Mouse (Mus musculus): ENCODE data around the gene Lpgat1. TPM values are rescaled to one million over a fixed set of nuclear protein-coding genes. Genes with fewer than 3 reads are reported as not detected.

Gene Lpgat1
- 34.9 and 38.8 TPM in 2 replicates for polyA plus RNA-seq (2015; fragmentation: Nextera tagmentation; extraction: Ambion mirVana)

DNA sequence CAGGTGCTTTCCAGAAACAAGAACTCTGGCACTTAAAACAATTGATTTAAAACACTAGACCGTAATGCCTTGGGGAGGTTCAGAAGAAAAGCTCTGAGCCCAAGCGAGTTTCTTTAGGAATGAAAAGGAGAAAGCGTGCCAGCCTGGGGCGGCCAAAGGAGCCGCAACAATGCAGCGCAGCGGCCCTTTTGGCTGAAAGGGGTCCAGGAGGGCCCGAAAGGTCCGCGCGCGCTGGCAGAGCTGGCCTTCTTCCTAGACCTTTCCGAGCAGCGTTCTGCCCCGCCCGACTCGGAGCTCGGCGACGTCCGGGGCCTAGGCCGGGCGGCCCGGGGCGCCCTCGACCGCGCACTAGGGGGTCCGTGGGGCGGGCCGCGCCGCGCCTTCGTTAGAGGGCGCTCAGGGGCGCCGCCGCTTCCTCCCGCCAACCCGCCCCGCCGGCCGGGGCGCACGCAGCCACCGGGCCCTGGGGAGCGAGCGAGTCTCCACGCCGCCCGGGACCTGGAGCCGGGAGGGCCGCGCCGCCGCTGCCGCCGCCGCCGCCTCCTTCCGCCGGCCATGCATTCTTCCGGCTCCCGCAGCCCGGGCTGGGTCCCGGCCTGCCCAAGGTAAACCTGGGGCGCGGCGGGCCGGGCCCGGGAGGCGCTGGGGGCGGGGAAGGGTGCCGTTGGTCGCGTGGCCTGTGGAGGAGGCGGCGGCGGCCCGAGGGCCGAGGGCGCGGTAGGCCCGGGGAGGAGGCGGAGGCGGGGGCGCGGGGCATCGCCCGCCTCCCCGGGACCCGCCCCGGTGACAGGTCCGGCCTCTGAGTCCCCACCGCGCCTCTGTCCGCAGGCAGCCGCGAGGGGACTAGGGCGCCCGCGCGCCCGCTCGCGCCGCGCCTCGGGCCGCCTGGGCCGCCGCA is at the start of gene Lpgat1:
TSS of gene Lpgat1 (plus strand) at position 234 of the 898 bp plus-strand sequence.
- Histone ChIP-seq H3K9me3 (no peaks in the 10 kb centered on the region), H3K9ac (peak within 1 kb of the TSS; percentile 97), H3K4me3 (peak within 1 kb of the TSS; percentile 70), H3K4me2 (peak within 1 kb of the TSS; percentile 65), H3K4me1 (replicated peaks) (peaks cover 42% of the 10 kb centered on the region), H3K27ac (replicated peaks) (peak within 1 kb of the TSS; percentile 89), H3K27me3 (no peaks in the 10 kb centered on the region), H3K36me3 (0 out of 2 replicates have a peak, but pooled peaks cover 2% of the 10 kb centered on the region)
- ATAC-seq (ENCODE audit: low FRiP score, low read depth) = peak; percentile 75
- WGBS = under 1% methylated on average over 84 of the region's 113 CpGs

DNA sequence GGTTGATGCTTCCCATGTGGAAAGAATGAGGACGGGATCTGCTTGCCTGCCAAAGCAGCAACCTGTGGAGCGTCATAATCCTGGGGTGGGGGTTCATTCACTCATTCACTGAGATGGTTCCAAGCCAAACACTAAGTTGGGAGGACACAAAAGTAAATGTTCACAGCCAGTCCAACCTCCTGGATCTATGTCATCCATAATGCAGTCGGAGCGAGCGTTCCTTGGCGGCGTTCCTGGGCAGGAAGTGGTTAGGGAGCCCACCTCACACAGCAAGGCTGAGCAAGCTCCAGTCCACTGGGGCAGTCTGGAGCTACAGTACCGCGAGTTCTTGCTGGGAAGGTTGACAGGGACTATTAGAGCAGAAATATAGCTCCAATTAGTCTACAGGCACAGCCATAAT is 49.6 kb upstream of the Lpgat1 start:
- no peaks in the 10 kb centered on the region for H3K27me3 ChIP-seq
- no peaks in the 10 kb centered on the region for H3K36me3 ChIP-seq
- H3K9me3 ChIP-seq = no peaks in the 10 kb centered on the region
- no peak for ATAC-seq (ENCODE audit: low FRiP score, low read depth)
- no peak overlapping the region for H3K9ac ChIP-seq
- H3K4me1 ChIP-seq (replicated peaks) = no peaks in the 10 kb centered on the region
- H3K27ac ChIP-seq (replicated peaks) = no peak overlapping the region
- H3K4me2 ChIP-seq = no peak overlapping the region
- H3K4me3 ChIP-seq = no peak overlapping the region
- WGBS = 79% methylated on average over 9 of the region's 9 CpGs

DNA sequence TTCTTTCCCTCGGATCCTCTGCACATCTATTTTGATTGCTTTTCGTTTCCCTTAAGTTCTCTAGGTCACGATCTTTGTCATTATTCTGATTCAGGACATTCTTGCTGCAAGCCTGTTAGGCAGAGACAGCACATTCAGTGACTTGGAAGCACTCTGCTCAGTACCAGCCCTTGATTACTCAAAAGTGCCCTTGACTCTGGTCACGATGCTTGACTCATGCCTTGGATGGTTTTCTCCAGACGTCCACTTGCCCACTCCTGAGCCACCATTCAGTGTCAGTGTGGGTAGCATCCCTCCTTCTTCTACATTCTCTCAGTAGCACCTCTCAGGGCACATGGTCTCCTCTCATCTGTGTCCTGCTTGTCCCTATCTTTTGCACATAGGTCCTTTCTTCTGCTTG is 43.6 kb upstream of the Lpgat1 start:
- Histone ChIP-seq H3K4me1 (replicated peaks) (no peaks in the 10 kb centered on the region), H3K4me2 (no peak overlapping the region), H3K27me3 (no peaks in the 10 kb centered on the region), H3K4me3 (no peak overlapping the region), H3K27ac (replicated peaks) (no peak overlapping the region), H3K9ac (no peak overlapping the region), H3K36me3 (no peaks in the 10 kb centered on the region), H3K9me3 (no peaks in the 10 kb centered on the region)
- 86% methylated on average over 5 of the region's 5 CpGs for WGBS
- no peak for ATAC-seq (ENCODE audit: low FRiP score, low read depth)

DNA sequence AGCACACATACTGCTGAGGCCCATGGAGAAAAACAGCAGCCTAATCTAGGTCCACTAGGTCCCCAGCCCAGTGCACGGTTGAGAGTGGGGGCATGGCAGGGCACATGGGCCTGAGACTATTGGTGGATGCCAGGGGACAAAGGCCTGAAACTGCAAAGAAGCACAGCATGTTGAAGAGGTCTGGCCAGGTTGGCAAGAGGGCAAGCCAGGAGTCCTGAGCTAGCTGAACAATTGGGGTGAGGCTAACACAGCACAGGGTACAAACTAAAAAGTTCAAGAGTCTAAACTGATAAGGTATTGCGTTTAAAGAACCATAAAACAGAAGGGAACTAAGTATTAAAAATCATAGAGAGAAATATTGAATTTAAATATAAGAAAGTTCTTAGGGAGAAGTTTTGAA is 36.0 kb upstream of the Lpgat1 start:
- H3K36me3 ChIP-seq = no peaks in the 10 kb centered on the region
- no peak overlapping the region for H3K27ac ChIP-seq (replicated peaks)
- H3K4me1 ChIP-seq (replicated peaks) = no peaks in the 10 kb centered on the region
- H3K4me2 ChIP-seq = no peak overlapping the region
- no peak overlapping the region for H3K4me3 ChIP-seq
- no peaks in the 10 kb centered on the region for H3K27me3 ChIP-seq
- no peak for ATAC-seq (ENCODE audit: low FRiP score, low read depth)
- no peak overlapping the region for H3K9ac ChIP-seq
- WGBS = 82% methylated on average over 2 of the region's 2 CpGs
- peaks cover 9% of the 10 kb centered on the region; the same call in 1 of the 2 replicates for H3K9me3 ChIP-seq

DNA sequence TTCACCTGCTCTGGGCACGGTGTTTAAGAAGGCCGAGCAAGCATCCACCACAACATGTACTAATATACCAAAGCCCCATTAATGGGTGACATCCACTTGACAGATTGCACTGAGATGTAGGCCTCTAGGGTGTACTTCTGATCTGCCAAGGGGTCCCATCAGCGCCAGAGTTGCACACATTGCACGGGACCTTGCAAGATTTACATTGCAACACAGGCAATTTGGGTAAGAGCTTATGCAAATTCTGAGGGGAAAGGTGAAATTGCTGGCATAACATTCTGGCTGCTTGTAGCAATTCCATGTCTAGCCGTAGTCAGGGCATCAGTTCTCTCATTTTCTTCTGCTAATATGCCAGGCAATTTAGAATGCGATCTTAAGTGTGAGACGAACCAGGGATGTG is 30.1 kb upstream of the Lpgat1 start:
- Histone ChIP-seq H3K4me2 (no peak overlapping the region), H3K27me3 (no peaks in the 10 kb centered on the region), H3K9me3 (peaks cover 9% of the 10 kb centered on the region; the same call in 1 of the 2 replicates), H3K4me3 (no peak overlapping the region), H3K27ac (replicated peaks) (no peak overlapping the region), H3K9ac (no peak overlapping the region), H3K4me1 (replicated peaks) (no peaks in the 10 kb centered on the region), H3K36me3 (no peaks in the 10 kb centered on the region)
- ATAC-seq (ENCODE audit: low FRiP score, low read depth) = no peak
- 84% methylated on average over 7 of the region's 7 CpGs for WGBS

DNA sequence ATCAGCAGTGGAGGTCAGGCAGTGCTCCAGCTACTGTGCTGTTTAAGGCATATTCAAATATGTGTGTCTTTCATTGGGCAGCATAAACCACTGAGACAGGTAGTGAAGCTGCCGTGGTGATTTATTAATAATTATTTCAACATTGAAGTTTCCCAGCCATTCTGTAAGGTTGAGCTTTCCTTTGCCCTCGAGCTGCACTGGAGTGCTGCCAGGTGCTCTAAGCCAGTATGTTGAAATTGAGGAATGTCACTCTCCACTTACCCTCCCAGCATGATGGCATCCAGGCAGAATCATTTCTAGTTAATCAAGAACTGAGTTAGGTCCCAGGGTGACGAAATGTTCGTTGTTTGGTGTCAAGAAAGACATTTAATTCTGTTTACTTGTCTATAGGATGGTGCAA is 24.4 kb upstream of the Lpgat1 start:
- Histone ChIP-seq H3K9me3 (no peaks in the 10 kb centered on the region), H3K4me2 (no peak overlapping the region)
- 42% methylated on average over 4 of the region's 4 CpGs for WGBS

DNA sequence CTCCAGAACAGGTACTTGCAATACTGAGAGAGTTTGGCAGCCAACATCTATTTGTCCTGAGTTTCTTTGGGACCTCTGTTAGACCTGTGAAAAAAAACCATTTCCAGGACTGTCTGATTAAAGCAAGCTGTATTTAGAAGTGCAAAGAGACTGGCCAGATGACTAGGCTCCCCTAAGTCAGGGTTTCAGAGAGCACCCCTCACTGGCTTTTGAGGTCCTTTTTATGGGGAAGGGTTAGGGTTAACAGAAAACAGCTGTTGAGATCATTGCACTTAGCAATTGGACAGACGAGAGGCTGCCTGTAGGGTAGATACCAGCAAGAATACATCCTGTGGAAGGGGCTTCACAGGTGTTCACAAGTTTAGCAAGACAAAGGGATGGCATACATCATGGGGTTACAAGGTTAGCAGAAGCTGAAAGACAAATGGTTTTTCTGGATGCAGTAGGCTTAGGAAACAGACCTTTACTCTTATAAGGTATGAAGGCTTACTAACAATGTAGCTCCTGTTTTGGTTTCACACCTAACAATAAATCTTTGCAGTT is 19.3 kb upstream of the Lpgat1 start:
- Histone ChIP-seq H3K27me3 (no peaks in the 10 kb centered on the region), H3K36me3 (no peaks in the 10 kb centered on the region), H3K4me3 (no peak overlapping the region), H3K4me2 (no peak overlapping the region), H3K27ac (replicated peaks) (no peak overlapping the region), H3K4me1 (replicated peaks) (no peaks in the 10 kb centered on the region), H3K9me3 (no peaks in the 10 kb centered on the region), H3K9ac (no peak overlapping the region)
- WGBS = 39% methylated on average over 1 of the region's 1 CpGs
- no peak for ATAC-seq (ENCODE audit: low FRiP score, low read depth)

More for the DNA sequence above, 24.4 kb upstream of the Lpgat1 start:
- Histone ChIP-seq H3K27me3 (no peaks in the 10 kb centered on the region), H3K36me3 (no peaks in the 10 kb centered on the region), H3K4me1 (replicated peaks) (no peaks in the 10 kb centered on the region), H3K9ac (no peak overlapping the region), H3K4me3 (no peak overlapping the region), H3K27ac (replicated peaks) (no peak overlapping the region)
- no peak for ATAC-seq (ENCODE audit: low FRiP score, low read depth)

DNA sequence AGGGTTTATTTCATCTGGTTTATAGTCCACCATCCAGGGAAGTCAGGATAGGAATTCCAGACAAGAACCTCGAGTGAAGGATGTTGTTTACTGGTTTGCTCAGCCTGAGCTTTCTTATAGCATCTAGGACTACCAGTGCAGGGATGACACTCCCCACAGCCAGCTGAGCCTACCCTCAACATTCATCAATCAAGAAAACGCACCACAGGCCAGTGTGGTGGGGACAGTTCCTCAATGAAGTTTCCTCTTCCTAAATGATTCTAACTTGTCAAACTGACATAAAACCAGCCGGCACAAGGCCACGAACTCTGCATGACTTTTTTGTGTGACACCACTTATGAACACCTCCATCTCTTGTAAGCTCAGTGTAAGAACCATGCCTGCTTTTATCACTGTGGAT is 13.1 kb upstream of the Lpgat1 start:
- ATAC-seq (ENCODE audit: low FRiP score, low read depth) = no peak
- no peak overlapping the region for H3K9ac ChIP-seq
- no peaks in the 10 kb centered on the region for H3K9me3 ChIP-seq
- H3K36me3 ChIP-seq = no peaks in the 10 kb centered on the region
- H3K27ac ChIP-seq (replicated peaks) = no peak overlapping the region
- whole genome bisulfite sequencing = 58% methylated on average over 4 of the region's 4 CpGs
- no peaks in the 10 kb centered on the region for H3K4me1 ChIP-seq (replicated peaks)
- H3K27me3 ChIP-seq = no peaks in the 10 kb centered on the region
- H3K4me2 ChIP-seq = no peak overlapping the region
- H3K4me3 ChIP-seq = no peak overlapping the region

DNA sequence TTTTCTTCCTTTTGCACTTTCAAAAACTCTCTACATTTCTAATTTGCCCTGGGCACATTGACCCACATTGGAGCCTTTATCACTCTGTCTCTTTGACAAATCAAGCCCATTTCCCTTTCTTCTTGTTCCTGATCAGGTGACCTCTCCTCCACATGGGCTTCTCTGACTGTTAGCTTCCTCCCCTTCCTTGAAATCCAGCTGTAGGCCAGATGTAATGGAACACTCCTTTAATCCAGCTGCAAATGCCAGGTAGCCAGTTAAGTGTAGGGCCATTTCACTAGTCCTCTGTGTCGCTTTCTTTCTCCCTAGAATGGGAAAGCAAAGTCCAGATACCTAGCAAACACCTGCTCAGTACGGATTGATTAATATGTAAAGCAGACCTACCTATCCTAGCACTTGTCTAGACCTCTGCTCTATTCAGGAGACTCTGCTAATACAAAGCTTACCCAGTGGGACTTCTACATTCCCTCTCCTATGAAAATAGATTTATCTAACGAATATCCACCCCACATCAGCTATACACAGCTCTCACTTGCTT is 11.0 kb upstream of the Lpgat1 start:
- no peak for ATAC-seq (ENCODE audit: low FRiP score, low read depth)
- no peak overlapping the region for H3K4me2 ChIP-seq
- H3K4me1 ChIP-seq (replicated peaks) = no peaks in the 10 kb centered on the region
- H3K9me3 ChIP-seq = no peaks in the 10 kb centered on the region
- no peak overlapping the region for H3K4me3 ChIP-seq
- H3K9ac ChIP-seq = no peak overlapping the region
- H3K27me3 ChIP-seq = no peaks in the 10 kb centered on the region
- H3K27ac ChIP-seq (replicated peaks) = no peak overlapping the region
- WGBS = 72% methylated on average over 3 of the region's 3 CpGs
- H3K36me3 ChIP-seq = no peaks in the 10 kb centered on the region

DNA sequence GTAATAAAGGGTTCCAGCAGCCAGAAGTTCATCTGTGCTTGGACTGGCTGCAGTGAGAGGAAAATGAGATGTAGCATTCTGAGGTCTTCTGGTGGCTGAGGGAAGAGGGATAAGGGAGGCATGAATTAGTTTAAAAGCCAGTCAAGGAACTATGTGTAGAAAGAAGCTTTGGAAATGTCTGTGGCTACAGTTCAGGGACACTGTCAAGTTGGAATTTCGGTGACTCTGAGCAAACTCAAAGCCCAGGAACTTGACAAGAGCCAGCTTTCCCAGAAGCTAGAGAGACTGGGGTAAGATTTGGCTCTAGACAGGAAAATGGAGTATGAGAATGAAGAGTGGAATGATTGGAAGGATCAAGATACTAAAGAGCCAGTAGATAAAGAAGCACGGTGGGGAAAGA is 7.8 kb upstream of the Lpgat1 start:
- Histone ChIP-seq H3K36me3 (no peaks in the 10 kb centered on the region), H3K4me2 (no peak overlapping the region), H3K27ac (replicated peaks) (no peak overlapping the region), H3K4me3 (no peak overlapping the region), H3K9me3 (no peaks in the 10 kb centered on the region), H3K9ac (no peak overlapping the region), H3K27me3 (no peaks in the 10 kb centered on the region), H3K4me1 (replicated peaks) (no peaks in the 10 kb centered on the region)
- 89% methylated on average over 2 of the region's 2 CpGs for WGBS
- ATAC-seq (ENCODE audit: low FRiP score, low read depth) = no peak

DNA sequence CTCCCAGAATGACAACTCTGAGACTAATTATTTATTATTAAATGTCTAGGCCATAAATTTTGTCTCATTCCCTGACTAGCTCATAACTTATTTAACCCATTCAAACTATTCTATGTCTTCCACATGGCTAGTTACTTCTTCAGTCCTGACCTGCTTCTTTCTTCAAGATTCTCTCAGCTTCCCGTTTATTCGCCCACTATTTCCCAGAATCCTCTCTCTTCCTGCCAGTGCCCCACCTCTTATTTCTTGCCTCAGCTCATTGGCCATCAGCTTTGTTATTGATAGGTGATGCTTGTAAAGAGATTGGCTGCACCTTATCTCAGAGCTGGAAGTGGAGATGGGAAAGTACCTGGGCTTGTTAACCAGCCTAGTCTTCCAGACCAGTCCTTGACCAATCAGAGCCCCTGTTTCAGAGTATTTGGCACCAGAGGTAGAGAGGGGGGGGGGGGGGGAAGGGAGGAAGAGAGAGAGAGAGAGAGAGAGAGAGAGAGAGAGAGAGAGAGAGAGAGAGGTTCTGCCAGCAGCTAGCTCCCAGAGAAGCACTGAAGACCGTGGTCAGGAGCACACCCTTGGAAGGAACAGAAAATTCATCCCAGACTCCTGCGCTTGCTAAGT is 5.3 kb upstream of the Lpgat1 start:
- no peaks in the 10 kb centered on the region for H3K27me3 ChIP-seq
- ATAC-seq (ENCODE audit: low FRiP score, low read depth) = no peak
- H3K36me3 ChIP-seq = no peaks in the 10 kb centered on the region
- no peaks in the 10 kb centered on the region for H3K9me3 ChIP-seq
- peaks cover 6% of the 10 kb centered on the region; the same call in 1 of the 2 replicates for H3K4me1 ChIP-seq (replicated peaks)
- H3K27ac ChIP-seq (replicated peaks) = no peak overlapping the region
- H3K4me2 ChIP-seq = no peak overlapping the region
- 87% methylated on average over 4 of the region's 4 CpGs for WGBS
- H3K9ac ChIP-seq = no peak overlapping the region
- H3K4me3 ChIP-seq = no peak overlapping the region

DNA sequence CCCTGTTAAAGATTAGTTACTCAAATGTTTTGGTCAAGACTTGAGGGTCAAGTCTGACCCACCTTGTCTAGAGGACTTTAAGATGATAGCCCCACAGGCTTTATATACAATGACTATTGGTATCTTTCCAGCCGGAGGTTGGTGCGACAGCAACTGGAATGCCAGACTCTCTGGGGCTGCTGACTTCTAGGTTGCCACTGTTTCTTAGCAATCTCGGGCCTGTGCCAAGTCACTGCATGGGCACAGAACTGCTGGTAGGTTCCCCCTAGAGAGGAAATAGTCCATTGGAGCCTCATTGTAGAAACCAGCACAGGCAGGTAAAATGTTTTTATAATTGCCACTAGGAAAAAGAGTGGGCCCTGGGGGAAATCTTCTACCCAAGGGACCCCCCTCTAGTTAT is 3.8 kb upstream of the Lpgat1 start:
- ATAC-seq (ENCODE audit: low FRiP score, low read depth) = no peak
- Histone ChIP-seq H3K36me3 (no peaks in the 10 kb centered on the region), H3K9me3 (no peaks in the 10 kb centered on the region), H3K4me1 (replicated peaks) (peaks cover 6% of the 10 kb centered on the region; the same call in 1 of the 2 replicates), H3K4me2 (no peak overlapping the region), H3K9ac (no peak overlapping the region), H3K4me3 (no peak overlapping the region), H3K27ac (replicated peaks) (no peak overlapping the region), H3K27me3 (no peaks in the 10 kb centered on the region)
- WGBS = 72% methylated on average over 3 of the region's 3 CpGs
